Mouse (Mus musculus): ENCODE results near the gene Gpr182. TPM values are rescaled to one million over a fixed set of nuclear protein-coding genes. Genes with fewer than 3 reads are reported as not detected.
A peak's percentile ranks its signal among the peaks of the same experiment; 100 is the strongest.

Gene Gpr182
- total RNA-seq, 2 experiments from 2014 or later: 4.6 to 4.7 TPM

DNA sequence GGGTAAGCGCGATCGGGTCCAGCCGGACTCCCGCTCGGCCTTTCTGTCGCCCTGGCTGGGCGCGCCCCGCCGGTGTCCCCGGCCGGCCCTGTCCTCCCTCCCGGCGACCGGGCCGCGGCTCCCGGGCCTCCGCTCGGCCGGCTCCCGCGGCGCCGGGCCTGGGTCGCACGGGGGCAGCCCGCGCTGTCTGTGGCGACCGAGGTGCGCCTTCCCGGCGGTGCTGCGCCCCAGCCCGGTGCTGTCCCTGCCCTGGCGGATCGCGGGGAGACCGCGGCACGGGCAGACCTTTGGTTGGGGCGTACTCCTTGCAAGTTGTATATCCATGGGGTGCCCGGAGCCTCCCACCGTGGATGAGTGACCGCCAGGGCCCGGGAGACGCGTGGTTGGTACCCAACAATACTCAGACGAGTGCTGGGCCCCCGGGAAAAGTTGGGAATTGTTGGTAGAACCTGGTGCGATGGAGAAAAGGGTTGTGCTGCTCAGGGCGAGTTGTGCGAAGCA, 11.8 kb downstream of the Gpr182 start:
- peak in 1 of 2 experiments; percentile 56 for DNase-seq

DNA sequence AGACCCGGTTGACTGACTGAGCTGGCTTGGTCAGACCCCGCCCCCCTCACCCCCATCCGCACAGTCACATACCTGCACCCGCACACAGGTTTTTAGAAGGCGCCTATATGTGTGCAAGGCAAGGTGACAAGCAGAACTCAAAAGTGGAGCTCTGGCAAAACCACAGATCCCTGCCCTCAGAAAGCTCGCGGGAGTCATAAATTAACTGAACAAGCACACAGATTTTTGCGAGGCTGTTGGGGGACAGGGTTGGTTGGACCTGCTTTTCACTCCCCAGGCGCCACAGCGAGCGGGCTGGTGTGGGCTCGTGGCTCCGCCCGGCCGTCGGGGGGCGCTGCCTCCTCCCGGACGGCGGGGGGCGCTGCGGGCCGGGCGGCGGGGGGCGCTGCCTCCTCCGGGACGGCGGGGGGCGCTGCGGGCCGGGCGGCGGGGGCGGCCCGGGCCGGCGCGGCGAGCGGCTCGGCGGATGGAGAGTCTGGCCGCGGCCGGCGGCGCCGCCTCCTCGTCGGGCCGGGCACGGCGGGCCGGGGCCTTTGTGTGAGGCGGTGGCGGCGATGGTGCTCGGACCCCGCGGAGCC, 12.4 kb downstream of the Gpr182 start, which contains the start of gene Zbtb39:
Gene Zbtb39, plus strand, starts transcription at position 456 of the 578 bp plus-strand sequence.
- intact Hi-C loops (cut with DNase I): loop anchor here (2.0 kb wide), 1 partner anchor 270 kb away; no protein-coding TSS in a partner anchor
- peak; percentile 84 to 85 for DNase-seq

More for the DNA sequence above, 11.8 kb downstream of the Gpr182 start:
- intact Hi-C loops (cut with DNase I): loop anchor here (2.0 kb wide), 1 partner anchor 269 kb away; no protein-coding TSS in a partner anchor

DNA sequence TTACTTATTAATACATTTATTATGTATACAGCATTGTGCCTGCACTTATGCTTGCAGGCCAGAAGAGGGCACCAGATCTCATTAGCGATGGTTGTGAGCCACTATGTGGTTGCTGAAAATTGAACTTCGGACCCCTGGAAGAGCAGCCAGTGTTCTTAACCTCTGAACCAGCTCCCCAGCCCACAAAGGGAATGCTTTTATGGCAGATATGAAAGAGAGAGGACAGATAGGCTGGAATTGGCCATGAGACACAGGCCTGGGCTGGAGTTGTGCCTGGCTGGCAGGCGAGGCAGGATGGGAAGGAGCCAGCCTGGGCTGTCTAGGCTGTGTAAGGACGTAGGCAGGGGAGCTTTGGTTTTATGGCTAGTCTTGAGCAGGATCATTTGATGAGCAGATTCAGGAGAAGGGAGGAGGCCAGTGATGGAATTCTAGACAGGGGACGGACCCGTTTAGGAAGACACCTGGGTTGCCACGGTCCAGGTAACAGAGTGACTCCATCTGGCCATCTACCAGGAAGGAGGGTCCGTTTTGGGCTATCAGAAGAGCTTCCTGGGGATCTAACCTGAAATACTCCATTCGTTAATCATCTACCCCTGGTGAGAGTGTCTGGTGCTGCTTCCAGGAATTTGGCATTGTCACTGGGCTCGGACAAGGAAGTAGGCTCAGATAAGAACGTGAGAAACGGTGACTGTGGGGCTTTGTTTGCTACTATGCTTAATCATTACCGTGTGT, 13.2 kb downstream of the Gpr182 start:
- DNase-seq: peak; percentile 30 to 56
- intact Hi-C loops (cut with DNase I): loop anchor here (1.0 to 2.0 kb wide), 2 partner anchors 199 to 270 kb away; no protein-coding TSS in a partner anchor

DNA sequence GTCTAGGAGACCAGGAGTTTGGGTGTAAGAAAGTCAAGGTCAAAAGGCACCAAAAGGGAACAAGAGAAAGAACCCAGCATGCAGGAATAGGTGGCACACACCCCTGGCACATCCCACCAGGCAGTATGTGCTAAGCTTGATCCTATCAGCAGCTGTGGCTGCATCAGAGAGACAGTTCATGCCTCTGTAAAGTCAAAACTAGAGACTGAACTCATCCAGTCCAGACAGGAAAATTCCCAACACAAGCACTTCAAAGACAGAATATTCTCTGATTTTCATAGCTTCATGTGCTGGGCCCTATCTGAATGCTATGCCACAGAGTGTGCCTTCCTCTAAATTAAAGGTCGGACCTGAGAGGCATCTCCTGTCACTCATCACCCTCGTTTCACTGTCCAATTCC, 14.0 kb downstream of the Gpr182 start:
- no peak for DNase-seq
- intact Hi-C loops (cut with DNase I): no loop called here

DNA sequence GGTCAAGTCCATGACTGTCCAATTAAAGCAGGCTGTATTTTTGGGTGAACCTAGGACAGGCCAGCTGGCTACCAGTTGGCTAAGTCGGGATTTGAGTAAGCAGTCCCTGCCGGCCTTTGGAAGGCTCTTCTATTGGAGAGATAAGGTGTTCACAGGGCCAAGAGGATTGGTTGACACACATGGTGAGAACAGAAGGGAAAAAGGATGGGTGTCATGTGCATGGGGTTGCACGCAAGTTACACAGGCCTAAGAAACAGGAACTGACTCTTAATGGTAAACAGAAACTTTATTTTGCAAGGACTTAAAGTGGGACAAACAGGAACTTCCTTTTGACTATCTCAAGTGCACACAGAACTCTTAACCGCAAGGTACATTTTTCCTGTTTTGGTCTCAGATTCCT, 14.6 kb downstream of the Gpr182 start:
- intact Hi-C loops (cut with DNase I): no loop called here
- no peak for DNase-seq

DNA sequence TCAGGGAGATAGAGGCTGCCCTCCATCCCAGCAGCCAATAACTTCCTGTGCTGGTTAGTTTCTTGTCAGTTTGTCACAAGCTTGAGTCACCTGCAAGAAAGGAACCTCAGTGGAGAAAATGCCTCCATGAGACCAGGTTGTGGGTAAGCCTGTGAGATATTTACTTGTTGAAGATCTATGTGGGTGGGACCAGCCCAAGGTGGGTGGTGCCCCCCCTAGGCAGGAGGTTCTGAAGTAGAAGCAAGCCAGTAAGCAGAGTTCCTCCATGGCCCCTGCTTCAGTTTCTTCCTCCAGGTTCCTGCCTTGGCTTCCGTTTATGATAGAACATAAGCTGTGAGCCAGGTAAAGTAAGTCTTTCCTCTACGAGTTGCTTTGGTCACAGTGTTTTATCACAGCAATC, 15.3 kb downstream of the Gpr182 start:
- DNase-seq: no peak
- intact Hi-C loops (cut with DNase I): no loop called here

DNA sequence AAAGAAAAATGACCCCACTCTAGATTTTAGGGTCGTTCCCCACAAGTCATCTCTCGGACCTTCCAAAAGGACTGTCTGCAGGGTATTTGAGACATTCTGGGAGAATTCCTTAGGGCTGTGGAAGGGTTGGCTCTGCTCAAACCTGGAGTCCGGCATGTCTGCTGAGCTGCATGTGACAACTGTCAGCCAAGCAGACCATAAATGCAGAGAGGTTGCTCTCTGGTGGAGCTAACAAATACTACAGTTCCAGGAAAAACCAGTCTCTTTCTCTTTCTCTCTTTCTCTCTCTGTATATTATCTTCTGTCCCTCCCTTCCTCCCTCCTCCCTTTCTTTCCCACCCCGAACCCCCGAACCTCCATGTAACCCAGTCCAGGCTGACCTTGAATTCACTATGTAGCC, 17.1 kb downstream of the Gpr182 start:
- intact Hi-C loops (cut with DNase I): loop anchor here (1.0 to 2.0 kb wide), 3 partner anchors 40 to 94 kb away; no protein-coding TSS in a partner anchor
- DNase-seq: peak in 1 of 2 experiments; percentile 37

DNA sequence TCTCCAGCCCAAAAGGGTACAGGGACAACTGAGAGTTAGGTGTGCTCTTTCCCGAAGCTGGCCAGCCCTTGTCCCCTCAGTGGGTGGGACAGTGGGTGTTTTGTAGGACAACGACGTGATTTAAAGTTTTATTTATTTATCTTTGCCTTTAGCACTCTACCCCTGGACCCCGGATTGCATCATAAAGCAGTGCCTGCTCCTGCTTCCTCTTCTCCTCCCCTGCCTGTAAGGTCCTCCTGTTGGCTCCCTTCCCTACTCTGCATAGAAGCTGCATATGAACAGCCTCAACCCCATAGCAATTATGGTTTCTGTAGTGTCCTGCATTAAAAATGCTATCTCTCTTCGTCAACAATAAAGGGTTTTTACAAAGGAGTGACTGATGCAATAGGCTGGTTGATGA, 20.1 kb downstream of the Gpr182 start:
- intact Hi-C loops (cut with DNase I): no loop called here
- DNase-seq: no peak

DNA sequence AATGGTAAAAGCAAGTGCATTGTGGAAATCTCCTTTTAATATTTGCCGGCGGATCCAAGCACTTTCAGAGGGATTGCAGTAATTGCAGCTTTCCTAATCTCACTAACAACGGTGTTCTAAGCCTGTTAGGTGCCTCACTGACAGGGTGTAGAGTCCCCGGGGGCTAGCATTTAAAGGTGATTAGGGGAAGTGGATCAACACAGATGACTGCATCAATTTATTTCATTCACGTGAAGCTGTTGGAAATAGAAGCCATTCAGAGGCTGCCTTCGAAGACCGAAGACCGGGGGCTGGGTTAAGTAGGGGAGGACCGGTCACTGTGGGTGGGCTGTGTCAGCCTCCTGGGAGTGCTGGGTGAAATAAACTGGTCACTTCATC, 20.6 kb downstream of the Gpr182 start:
- no peak for DNase-seq
- intact Hi-C loops (cut with DNase I): no loop called here

DNA sequence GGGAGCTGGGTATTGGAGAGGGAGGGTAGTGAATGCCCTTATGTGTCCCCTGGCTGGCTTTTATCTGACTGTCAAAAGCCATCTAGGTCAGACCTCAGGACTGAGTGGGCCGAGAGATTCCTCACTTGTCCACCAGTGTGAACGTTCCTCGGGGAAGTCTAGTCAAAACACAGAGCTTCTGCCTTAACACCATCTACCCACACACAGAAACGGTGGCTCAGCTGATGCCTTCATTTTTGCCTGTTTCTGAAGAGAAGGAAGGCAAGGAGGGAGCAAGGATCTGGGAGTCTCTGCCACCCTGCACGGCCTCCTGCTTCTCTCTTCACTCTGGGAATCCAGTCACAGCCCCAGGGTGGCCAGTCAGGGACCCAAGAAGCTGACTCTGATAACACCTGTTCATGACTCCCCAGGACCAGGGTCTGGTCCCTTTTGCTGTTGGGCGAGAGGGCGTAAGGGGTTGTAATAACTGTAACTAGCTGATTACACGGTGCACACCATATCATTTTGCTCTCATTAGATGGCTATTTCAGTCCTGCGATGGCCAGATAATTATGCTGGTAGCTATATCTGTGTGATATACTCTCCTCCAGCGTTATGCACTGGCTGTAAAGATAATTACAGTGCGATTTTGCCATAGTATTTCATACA, 21.1 kb downstream of the Gpr182 start:
- intact Hi-C loops (cut with DNase I): no loop called here
- DNase-seq: no peak

DNA sequence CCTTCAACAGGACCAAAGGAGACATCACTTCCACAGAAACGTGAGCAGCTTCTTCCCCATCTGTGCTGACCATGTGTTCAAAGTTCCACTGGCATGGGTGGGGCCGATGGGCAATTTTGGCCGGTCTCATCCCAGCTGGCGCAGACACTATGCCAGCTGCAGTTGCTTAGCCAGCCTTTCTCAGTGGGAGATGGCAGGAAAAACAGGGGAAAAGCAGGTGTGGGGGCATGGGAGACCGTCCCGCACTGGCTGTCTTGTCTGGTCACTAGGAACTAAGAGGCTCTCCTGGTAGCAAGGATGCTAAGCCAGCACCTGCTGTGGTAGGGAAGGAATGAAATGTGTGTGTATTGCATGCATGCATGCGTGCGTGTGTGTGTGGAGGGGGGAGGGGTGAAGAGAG, 23.1 kb downstream of the Gpr182 start:
- no peak for DNase-seq
- intact Hi-C loops (cut with DNase I): no loop called here

DNA sequence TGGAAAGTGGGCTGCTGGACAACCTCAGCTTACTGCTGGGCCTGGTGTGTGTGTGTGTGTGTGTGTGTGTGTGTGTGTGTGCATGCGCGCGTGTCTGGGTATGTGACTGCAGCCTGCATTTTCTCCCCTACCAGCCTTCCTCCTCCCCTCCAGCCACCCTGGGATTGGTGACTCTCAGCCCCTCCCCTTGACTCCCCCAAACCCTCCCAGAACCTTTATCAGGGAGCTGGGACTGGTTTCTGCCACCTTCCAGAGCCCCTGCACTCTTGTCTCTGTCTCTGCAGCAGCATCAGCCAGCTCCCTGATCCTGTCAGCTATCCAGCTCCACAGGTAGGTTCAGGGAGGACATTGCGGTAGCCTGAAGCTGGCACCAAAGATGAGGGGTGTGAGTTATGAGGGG, 26.4 kb downstream of the Gpr182 start:
- no peak for DNase-seq
- intact Hi-C loops (cut with DNase I): no loop called here

DNA sequence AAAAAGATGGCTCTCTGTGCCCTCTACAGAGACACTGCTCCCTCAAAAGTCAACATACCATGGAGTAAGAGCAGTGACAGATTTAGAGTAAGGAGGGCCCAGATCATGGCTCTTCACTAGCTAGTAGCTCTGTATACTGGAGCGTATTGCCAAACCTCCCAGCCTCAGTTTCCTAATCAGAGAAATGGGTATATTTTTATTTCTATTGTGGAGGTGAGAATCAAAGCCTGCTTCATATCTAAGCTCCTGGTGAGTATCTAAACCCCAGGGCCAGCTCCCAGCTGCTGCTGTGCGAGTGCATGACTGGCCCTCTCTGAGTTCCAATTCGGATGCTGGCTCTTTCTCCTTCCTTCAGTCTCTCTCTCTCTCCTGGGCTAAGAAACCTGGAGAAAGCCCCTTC, 27.4 kb downstream of the Gpr182 start, which contains the start of gene Tac2:
Gene Tac2, plus strand, starts transcription at position 301 of the 400 bp plus-strand sequence.
- DNase-seq: no peak
- intact Hi-C loops (cut with DNase I): no loop called here

DNA sequence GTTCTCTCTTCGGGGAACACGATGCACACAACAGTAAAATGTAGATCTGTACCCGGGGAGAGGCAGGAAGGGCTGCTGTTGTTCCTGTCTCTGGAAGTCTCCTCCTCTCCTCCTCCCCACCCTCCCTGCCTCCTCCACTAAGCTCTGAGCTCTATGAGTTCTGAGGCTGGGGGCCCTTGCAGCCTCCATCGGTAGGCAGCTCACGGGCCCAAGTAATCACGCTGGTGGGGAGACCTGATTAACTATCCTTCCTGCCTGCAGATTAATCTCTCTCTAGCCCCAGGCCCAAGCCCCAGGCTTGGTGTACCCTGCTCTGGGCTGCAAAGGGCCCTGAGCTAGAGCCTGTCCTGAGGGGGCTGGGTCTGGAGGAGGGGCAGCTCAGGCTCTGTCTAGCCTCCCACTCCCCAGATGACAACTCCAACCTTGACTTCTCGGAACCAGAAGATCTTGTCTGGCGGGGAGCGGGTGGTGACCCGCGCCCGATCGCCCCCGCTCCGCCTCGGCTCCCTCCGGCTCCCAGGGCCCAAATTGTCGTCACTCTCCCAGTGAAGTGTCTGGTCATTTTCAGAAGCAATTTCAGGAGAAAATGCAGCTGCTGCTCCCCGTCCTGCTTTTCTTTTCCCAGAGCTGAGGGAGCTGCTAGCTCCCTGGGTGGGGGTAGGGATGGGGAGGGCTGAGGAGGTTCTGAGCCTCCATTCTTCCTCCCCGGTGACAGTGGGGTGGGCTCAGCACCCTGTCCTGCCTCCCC, 29.7 kb downstream of the Gpr182 start:
- intact Hi-C loops (cut with DNase I): no loop called here
- peak; percentile 32 to 46 for DNase-seq

DNA sequence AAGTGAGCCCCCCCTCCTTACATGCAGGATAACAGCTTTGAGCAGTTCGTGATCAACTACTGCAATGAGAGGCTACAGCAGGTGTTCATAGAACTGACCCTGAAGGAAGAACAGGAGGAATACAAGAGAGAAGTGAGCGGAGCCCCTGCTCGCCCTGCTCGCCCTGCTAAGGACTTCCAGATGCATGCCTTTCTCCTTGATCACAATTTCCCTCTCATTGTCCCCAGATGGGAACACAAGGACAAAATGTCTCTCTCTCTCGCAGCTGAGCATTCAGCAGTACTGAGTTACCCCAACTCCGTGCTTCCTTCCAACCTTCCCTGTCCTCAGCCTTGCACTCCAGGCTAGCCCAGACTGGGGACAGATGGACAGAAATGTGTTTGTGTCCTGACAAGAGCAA, 38.8 kb downstream of the Gpr182 start:
- DNase-seq: no peak
- intact Hi-C loops (cut with DNase I): no loop called here

DNA sequence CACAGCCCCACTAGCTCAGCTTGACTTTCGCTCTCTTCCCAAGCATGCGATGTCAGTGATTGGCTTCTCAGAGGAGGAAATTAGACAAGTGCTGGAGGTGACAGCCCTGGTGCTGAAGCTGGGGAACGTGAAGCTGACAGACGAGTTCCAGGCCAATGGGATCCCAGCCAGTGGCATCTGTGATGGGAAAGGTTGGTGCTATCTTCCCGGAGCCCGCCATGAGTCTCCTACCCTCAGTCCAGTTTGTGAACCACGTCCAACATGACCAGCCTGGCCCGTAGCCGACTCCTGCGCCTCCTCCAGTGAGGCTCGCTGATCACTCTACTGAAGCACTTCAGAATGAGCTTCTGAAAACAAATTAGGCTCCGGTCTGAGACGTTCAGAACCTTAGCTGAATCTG, 41.2 kb downstream of the Gpr182 start:
- intact Hi-C loops (cut with DNase I): no loop called here
- DNase-seq: no peak

DNA sequence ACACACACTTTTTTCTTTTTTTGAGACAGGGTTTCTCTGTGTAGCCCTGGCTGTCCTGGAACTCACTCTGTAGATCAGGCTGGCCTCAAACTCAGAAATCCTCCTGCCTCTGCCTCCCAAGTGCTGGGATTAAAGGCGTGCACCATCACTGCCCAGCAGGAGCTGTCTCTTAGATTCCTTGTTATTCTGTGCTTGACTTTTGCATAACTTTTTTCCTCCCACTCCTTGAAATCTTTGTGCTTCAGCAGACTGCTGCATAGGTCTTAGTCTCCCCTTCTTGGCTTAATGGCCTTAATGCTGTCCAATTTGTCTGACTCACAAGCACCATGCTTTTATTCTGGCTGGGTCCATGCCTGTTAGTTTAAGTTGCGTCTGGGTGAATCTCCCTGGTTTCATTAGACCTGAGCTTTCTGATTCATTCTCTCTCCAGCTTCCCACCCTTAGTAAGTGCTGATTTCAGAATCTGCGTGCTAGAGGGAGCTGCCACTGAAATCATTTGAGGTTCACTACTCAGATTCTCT, 42.6 kb downstream of the Gpr182 start:
- no peak for DNase-seq
- intact Hi-C loops (cut with DNase I): no loop called here

DNA sequence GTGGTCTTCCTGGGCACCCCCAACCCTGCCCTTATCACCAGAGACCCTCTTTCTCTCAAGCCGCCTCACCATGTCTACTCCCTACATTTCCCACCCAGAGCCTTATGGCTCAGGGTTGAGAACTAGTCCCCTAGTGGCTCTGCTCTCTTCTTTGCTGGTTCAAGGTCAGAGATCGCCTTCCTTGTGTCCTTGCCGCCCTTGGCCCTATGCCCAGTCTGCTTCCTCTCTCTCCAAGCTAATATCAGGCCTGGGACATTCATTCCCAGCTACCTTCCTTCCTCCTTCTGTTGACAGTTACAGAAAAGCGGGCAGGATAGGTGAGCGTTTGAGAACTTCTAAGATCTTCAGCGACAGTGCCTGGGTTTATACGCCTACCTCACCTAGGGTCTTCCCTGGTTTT, 43.8 kb downstream of the Gpr182 start:
- intact Hi-C loops (cut with DNase I): no loop called here
- DNase-seq: peak; percentile 57 to 62

DNA sequence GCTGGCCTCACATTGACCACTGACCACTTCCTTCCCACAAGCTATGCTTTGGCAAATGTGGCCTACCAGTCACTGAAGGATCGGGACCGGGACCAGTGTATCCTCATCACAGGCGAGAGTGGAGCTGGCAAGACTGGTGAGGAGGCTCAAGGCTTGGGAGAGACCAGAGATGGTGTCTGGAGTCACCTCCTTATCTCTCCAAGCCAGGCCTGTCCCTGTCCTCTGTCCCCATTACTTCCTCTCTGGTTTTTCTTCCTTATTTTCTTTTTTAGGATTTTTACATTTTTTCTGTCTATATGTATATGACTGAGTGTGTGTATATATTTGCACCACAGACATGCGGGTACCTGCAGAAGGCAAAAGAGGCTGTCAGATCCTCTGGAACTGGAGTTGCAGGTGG, 45.7 kb downstream of the Gpr182 start:
- intact Hi-C loops (cut with DNase I): no loop called here
- DNase-seq: no peak

DNA sequence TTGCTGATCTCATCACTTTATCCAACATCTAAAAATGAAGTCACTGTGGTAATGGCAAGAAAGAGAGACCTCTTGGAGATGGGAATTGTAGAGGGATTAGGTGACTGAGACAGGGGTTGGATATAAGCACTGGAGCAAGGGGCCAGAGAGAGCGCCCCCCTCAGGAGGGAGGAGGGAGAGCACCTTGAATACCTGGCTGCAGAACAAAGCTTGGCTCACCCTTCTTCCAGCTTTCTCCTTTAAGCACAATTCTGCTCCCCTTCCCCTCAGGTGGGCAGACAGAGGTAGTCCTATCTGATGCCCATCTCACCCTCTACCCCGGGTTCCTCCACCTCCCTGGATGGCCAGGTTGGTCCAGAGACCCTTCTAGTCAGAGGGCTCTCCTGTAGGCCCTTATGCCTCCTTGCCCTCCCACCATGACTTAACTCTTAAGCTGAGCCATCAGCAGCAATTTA, 46.7 kb downstream of the Gpr182 start, which contains the start of gene Myo1a:
Gene Myo1a, plus strand, starts transcription at position 405 of the 455 bp plus-strand sequence.
- no peak for DNase-seq
- intact Hi-C loops (cut with DNase I): no loop called here
